Mouse (Mus musculus): ENCODE results near the gene Fbxo41. TPM values are rescaled to one million over a fixed set of nuclear protein-coding genes. Genes with fewer than 3 reads are reported as not detected.

The Fbxo41 gene
- 0.15 and 0.29 TPM in 2 replicates for polyA plus RNA-seq (2014; fragmentation: Nextera tagmentation; extraction: Ambion mirVana)

DNA sequence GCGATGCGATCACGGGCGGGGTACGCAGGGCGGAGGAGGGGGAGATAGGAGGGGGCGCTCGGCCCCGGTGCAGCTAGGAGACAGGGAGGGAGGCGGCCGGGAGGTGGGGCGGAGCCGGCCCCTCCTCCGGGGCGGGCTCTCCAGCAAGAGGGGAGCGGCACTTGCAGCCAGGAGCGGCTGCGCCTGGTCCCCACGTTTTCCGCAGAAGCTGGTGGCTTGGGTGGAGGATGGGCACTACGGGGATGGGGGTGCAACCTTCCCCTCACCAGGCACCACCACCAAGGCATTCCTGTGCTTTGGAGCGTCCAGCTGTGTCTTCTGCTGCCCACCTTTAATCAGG lies at the start of gene Fbxo41:
Fbxo41 (minus strand) TSS at position 84 of the 340 bp plus-strand sequence.
- DNase-seq = peak; percentile 40

DNA sequence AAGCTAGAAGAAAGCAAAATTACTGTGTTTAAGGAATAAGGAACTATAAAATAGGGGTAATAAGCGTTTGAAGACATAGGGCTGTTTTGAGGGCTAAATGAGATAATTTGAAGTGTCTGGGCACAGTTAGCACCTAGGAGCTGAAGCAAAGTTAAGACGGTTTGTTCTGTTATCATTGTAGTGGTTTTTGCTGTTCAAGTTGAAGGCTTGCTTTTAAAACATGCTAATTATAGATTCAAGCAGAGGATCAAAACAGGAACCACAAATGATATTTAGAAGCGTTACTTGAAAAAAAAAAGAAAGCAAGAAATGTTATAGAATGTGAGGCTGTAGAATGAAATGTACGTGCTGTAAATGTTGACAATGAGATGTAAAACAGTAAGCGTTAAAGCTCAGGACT lies 44.8 kb upstream of the Fbxo41 start:
- ATAC-seq (ENCODE audit: insufficient read depth) = no peak
- WGBS = 76% methylated on average over 5 of the region's 5 CpGs
- Histone ChIP-seq H3K4me1 (ENCODE audit: insufficient read depth) (no peaks in the 10 kb centered on the region), H3K27me3 (ENCODE audit: insufficient read depth, low read length) (no peaks in the 10 kb centered on the region), H3K27ac (ENCODE audit: low read depth) (no peak overlapping the region), H3K4me2 (no peak overlapping the region), H3K9ac (no peak overlapping the region), H3K36me3 (ENCODE audit: insufficient read depth) (no peaks in the 10 kb centered on the region), H3K4me3 (ENCODE audit: low read depth, low read length) (no peak overlapping the region), H3K9me3 (ENCODE audit: low read depth, low read length) (no peaks in the 10 kb centered on the region)
- no peak for TF ChIP-seq CTCF (IDR thresholded peaks at IDR 0.05; ENCODE audit: low read depth)
- no peak for DNase-seq

More for the DNA sequence above, at the start of gene Fbxo41:
- peak within 1 kb of the TSS; percentile 93 for H3K4me2 ChIP-seq
- no peak for TF ChIP-seq CTCF (IDR thresholded peaks at IDR 0.05; ENCODE audit: low read depth)
- no peaks in the 10 kb centered on the region for H3K36me3 ChIP-seq (ENCODE audit: insufficient read depth)
- peak; percentile 80 for ATAC-seq (ENCODE audit: insufficient read depth)
- peaks cover 27% of the 10 kb centered on the region for H3K27me3 ChIP-seq (ENCODE audit: insufficient read depth, low read length)
- no peak within 1 kb of the TSS for H3K27ac ChIP-seq (ENCODE audit: low read depth)
- H3K9me3 ChIP-seq (ENCODE audit: low read depth, low read length) = no peaks in the 10 kb centered on the region
- peak within 1 kb of the TSS; percentile 51 for H3K9ac ChIP-seq
- no peaks in the 10 kb centered on the region for H3K4me1 ChIP-seq (ENCODE audit: insufficient read depth)
- 0% methylated on average over 12 of the region's 22 CpGs for WGBS
- H3K4me3 ChIP-seq (ENCODE audit: low read depth, low read length) = peak within 1 kb of the TSS; percentile 62

DNA sequence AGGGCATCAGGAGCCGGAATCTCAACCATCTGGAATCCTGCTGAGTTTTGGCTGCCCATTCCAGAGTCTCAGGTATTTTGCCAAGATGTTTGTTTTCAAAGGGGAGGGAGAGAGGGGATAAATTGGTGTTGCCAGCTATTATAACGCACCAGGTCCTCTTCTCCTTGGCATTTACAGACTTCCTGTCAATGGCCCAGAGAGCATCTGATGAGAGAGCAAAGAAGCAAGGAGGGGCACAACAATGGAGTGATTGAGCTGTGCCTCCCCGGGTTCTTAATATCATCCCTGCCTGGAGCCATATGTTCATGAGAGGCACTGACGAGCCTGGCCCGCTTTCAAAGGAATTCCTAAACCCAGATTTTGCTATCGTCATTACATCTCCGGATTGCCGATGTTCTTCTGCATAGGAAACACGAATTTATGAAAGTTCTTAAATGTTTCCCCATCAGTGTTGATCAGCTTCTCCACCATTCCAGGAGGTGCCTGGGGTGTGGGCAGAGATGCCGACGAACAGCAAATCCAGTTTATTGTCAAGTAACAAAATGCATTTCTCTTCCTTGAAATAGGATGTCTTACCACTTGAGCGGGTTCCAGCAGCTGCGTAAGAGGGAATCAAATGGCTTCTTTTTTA lies 41.6 kb upstream of the Fbxo41 start:
- Histone ChIP-seq H3K4me3 (ENCODE audit: low read depth, low read length) (no peak overlapping the region), H3K27ac (ENCODE audit: low read depth) (no peak overlapping the region), H3K36me3 (ENCODE audit: insufficient read depth) (no peaks in the 10 kb centered on the region), H3K4me2 (no peak overlapping the region), H3K27me3 (ENCODE audit: insufficient read depth, low read length) (no peaks in the 10 kb centered on the region), H3K9ac (no peak overlapping the region), H3K9me3 (ENCODE audit: low read depth, low read length) (no peaks in the 10 kb centered on the region), H3K4me1 (ENCODE audit: insufficient read depth) (no peaks in the 10 kb centered on the region)
- 72% methylated on average over 13 of the region's 13 CpGs for WGBS
- ATAC-seq (ENCODE audit: insufficient read depth) (no peak), DNase-seq (no peak)
- TF ChIP-seq CTCF (IDR thresholded peaks at IDR 0.05; ENCODE audit: low read depth) = no peak

- Histone ChIP-seq H3K36me3 (ENCODE audit: insufficient read depth) (no peaks in the 10 kb centered on the region), H3K4me1 (ENCODE audit: insufficient read depth) (no peaks in the 10 kb centered on the region), H3K27me3 (ENCODE audit: insufficient read depth, low read length) (no peaks in the 10 kb centered on the region), H3K27ac (ENCODE audit: low read depth) (no peak overlapping the region), H3K4me2 (no peak overlapping the region), H3K9ac (no peak overlapping the region), H3K4me3 (ENCODE audit: low read depth, low read length) (no peak overlapping the region), H3K9me3 (ENCODE audit: low read depth, low read length) (no peaks in the 10 kb centered on the region)
- no peak for TF ChIP-seq CTCF (IDR thresholded peaks at IDR 0.05; ENCODE audit: low read depth)
- DNase-seq = no peak
- ATAC-seq (ENCODE audit: insufficient read depth) = no peak
- WGBS = 63% methylated on average over 10 of the region's 10 CpGs
Observed at GRCm38 (mm10) chr6:85543351-85544175, 40.8 kb upstream of the Fbxo41 start.

- no peaks in the 10 kb centered on the region for H3K27me3 ChIP-seq (ENCODE audit: insufficient read depth, low read length)
- no peak overlapping the region for H3K4me2 ChIP-seq
- ATAC-seq (ENCODE audit: insufficient read depth) = no peak
- H3K36me3 ChIP-seq (ENCODE audit: insufficient read depth) = no peaks in the 10 kb centered on the region
- no peak overlapping the region for H3K4me3 ChIP-seq (ENCODE audit: low read depth, low read length)
- no peak overlapping the region for H3K27ac ChIP-seq (ENCODE audit: low read depth)
- no peak for DNase-seq
- WGBS = 69% methylated on average over 2 of the region's 2 CpGs
- no peaks in the 10 kb centered on the region for H3K4me1 ChIP-seq (ENCODE audit: insufficient read depth)
- no peak for TF ChIP-seq CTCF (IDR thresholded peaks at IDR 0.05; ENCODE audit: low read depth)
- H3K9ac ChIP-seq = no peak overlapping the region
- H3K9me3 ChIP-seq (ENCODE audit: low read depth, low read length) = no peaks in the 10 kb centered on the region
Observed at GRCm38 (mm10) chr6:85522825-85523224, 20.0 kb upstream of the Fbxo41 start.

- H3K4me1 ChIP-seq (ENCODE audit: insufficient read depth) = no peaks in the 10 kb centered on the region
- no peak for ATAC-seq (ENCODE audit: insufficient read depth)
- H3K4me3 ChIP-seq (ENCODE audit: low read depth, low read length) = no peak overlapping the region
- no peak overlapping the region for H3K9ac ChIP-seq
- no peak overlapping the region for H3K4me2 ChIP-seq
- WGBS = 72% methylated on average over 5 of the region's 5 CpGs
- H3K36me3 ChIP-seq (ENCODE audit: insufficient read depth) = no peaks in the 10 kb centered on the region
- TF ChIP-seq CTCF (IDR thresholded peaks at IDR 0.05; ENCODE audit: low read depth) = no peak
- no peak for DNase-seq
- no peak overlapping the region for H3K27ac ChIP-seq (ENCODE audit: low read depth)
- no peaks in the 10 kb centered on the region for H3K27me3 ChIP-seq (ENCODE audit: insufficient read depth, low read length)
- H3K9me3 ChIP-seq (ENCODE audit: low read depth, low read length) = no peaks in the 10 kb centered on the region
Observed at GRCm38 (mm10) chr6:85522026-85522425, 19.2 kb upstream of the Fbxo41 start.

- no peaks in the 10 kb centered on the region for H3K9me3 ChIP-seq (ENCODE audit: low read depth, low read length)
- ATAC-seq (ENCODE audit: insufficient read depth) (no peak), DNase-seq (no peak)
- H3K27me3 ChIP-seq (ENCODE audit: insufficient read depth, low read length) = peaks cover 34% of the 10 kb centered on the region
- H3K4me2 ChIP-seq = no peak overlapping the region
- TF ChIP-seq CTCF (IDR thresholded peaks at IDR 0.05; ENCODE audit: low read depth) = no peak
- no peak overlapping the region for H3K4me3 ChIP-seq (ENCODE audit: low read depth, low read length)
- H3K27ac ChIP-seq (ENCODE audit: low read depth) = no peak overlapping the region
- H3K9ac ChIP-seq = no peak overlapping the region
- 49% methylated on average over 5 of the region's 5 CpGs for WGBS
- H3K36me3 ChIP-seq (ENCODE audit: insufficient read depth) = no peaks in the 10 kb centered on the region
- H3K4me1 ChIP-seq (ENCODE audit: insufficient read depth) = no peaks in the 10 kb centered on the region
Observed at GRCm38 (mm10) chr6:85518091-85518693, 15.4 kb upstream of the Fbxo41 start.

Data from lung, embryonic 14.5 days (tissue).